Mouse (Mus musculus): ENCODE results near the gene Lrp1.
"Not testable (repeated sequence)": the region's sequence is repeated elsewhere in the genome, so short reads cannot be mapped to it uniquely, and the experiment has no call there.

Lrp1 gene

DNA sequence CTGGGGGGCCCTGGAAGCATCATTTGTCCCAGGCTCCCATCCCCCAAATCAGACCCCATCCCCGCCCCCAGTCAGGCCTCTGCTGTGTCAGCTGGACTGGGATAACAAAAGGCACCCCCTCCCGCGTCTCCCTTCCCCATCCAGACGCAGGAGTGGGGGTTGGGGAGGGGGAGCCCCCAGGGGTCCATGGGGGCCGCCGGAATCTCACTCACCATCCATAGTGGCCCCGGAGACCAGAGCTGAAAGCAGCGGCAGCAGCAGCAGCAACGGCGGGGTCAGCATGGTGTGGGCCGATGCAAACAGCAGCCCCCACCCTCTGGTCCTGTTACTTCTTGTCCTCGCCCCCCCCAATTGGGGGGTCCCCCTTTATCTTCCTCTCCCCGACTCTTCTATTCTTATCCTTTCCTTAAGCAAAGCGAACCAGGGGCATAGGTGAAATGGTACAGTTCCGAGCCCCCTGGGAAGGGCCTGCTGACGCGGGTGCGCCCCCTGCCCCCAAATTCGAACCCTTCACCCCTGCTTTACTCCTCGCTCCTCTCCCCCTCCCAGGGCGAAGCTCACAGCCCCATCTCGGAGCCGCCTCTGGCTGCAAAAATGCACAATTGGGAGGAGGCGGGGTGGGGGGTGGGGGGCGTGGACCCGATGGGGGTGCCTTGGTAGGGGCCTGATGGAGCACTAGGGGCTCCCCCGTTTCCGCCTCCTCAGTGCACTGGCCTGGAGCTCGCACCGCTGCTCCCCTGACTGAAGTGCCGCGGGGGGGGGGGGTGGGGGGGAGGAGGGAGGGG lies at the start of gene Lrp1:
Lrp1 (minus strand) TSS at position 743 of the 785 bp plus-strand sequence.
- no peak for DNase-seq (ENCODE audit: low spot score)

DNA sequence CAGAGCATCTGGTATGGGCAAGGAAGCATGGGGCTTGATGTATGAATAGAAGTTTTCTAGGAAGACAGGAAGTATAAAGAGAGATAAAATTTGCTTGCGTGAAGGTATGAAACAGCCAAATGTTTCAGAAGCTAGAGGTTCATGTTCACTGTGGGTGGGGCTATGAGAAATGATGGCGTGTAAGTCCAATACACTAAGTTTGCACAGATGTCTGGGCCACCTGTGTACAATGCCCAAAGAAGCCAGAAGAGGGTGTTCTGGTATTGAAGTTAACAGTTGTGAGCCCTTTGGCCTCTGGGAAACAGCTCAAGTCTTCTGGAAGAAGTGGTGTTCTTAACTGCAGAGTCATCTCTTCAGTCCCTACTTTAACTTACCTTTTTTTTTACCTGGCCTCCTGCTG lies 49.2 kb upstream of the Lrp1 start:
- DNase-seq (ENCODE audit: low spot score), result no peak

GRCm38 (mm10) chr10:127669170-127669569 lies 48.2 kb upstream of the Lrp1 start:
- no peak for DNase-seq (ENCODE audit: low spot score)

DNA sequence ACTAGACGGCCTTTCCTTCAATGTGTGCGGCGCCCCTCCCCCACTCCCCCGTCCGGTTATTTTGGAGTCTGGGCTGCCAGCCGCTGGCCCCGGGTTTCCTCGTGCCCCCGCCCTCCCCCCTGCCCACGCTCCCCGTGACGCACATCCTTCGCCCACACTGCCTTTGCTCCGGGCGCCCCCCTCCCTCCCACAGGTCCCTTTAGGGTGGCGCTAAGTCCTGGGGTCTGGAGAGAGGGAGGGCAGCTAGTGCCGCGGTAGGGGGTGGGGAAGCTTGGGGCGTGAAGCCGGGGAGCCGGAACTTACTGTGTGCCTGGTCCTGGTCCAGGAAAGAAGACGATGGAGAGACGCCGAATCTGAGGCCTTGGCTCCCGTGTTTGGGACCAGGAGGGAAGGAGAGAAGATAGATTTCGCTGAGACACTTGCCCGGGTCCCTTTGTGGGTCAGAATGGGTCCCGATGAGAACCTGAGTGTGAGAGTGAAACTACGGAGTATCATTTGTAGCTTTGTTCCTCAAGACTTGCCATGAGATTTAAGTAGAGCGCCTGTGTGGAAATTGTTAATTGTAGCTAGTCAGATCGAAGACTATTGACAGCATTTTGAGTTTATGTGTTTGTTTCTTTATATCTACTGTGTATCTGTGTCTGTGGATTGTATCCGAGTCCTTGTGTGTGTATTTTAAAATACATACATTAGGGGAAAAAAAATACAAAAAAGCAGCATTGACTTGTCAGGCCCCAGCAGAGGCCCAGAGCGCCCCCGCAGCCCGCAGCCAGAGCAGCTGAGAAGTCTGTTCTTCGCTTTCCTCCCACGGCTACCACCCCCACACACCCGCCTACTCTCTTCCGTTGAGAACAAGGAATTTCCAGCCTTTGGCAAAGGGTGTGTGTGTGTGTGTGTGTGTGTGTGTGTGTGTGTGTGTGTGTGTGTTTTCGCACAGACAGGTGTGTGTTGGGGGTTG lies 47.4 kb upstream of the Lrp1 start, which contains the start of gene Nab2:
Nab2 (minus strand) TSS at position 476 of the 958 bp plus-strand sequence.
- no peak for DNase-seq (ENCODE audit: low spot score)

- no peak for DNase-seq (ENCODE audit: low spot score)
Observed at GRCm38 (mm10) chr10:127667269-127668092, 46.5 kb upstream of the Lrp1 start.

GRCm38 (mm10) chr10:127666501-127667268 lies 45.7 kb upstream of the Lrp1 start, which contains the start of gene Nemp1:
Gene Nemp1 (plus strand): TSS chr10:127666901.
- DNase-seq (ENCODE audit: low spot score), result no peak

- no peak for DNase-seq (ENCODE audit: low spot score)
Observed at GRCm38 (mm10) chr10:127665366-127666181, 44.6 kb upstream of the Lrp1 start.

DNA sequence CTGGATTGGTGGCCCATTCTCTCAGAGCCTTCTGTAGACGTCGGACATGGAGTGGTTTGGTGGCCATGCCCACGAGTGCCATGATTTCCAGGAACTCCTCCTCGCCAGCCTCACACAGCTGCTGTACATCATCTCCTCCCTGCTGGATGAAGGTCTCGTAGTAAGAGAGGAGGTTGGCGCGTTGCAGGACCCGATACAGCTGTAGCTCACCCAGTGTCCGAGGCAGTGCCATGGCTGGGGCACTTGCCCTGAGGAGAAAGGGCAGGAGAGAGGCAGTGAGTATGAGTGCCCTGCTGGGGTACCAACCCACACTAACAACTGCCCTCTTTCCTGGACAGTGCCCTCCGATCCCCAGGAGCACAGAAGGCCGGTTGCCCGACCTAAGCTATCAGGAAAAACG lies 43.9 kb upstream of the Lrp1 start:
- no peak for DNase-seq (ENCODE audit: low spot score)

- DNase-seq (ENCODE audit: low spot score), result no peak
Observed at GRCm38 (mm10) chr10:127664166-127664565, 43.2 kb upstream of the Lrp1 start.

- no peak for DNase-seq (ENCODE audit: low spot score)
Observed at GRCm38 (mm10) chr10:127663590-127663989, 42.6 kb upstream of the Lrp1 start.

GRCm38 (mm10) chr10:127662666-127663253 lies 41.8 kb upstream of the Lrp1 start:
- no peak for DNase-seq (ENCODE audit: low spot score)

DNA sequence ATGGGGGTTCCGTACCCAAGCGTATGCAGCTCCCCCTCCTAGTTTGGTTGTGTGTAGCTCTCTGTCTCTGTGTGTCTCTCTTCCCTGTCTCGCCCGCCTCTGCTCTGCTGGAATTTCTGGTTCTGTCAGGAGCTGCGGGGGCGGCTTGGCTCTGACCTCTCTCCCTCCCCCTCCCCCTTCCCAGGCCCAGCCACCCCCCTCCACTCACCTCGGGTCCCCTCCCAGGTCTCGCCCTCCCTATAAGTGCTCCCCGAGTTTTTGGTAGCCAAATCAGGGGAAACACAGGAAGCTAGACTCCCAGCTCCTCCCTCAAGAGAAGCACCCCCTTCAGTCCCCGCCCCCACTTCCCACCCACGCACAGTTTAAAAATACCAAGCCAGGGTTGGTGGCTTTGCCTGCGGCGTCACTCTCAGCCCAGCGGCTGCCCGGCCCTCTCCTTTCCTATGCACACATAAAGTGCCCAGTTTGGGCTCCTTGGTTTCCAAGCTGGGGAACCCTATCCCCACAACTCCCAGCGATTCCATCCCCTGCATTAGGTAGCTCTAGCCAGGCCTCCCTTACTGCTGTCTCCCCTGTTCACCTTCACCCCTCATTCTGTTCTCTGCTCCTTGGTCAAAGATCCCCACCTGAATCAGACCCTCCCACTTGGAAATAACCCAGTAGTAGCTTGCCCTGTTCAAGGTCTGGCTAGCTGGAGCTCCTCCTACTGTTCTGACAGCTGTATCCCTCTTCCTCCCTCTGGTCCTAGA lies 41.1 kb upstream of the Lrp1 start:
- DNase-seq (ENCODE audit: low spot score), result no peak

- no peak for DNase-seq (ENCODE audit: low spot score)
Observed at GRCm38 (mm10) chr10:127661291-127661914, 40.5 kb upstream of the Lrp1 start.

- DNase-seq (ENCODE audit: low spot score), result no peak
Observed at GRCm38 (mm10) chr10:127659551-127659950, 38.6 kb upstream of the Lrp1 start.

DNA sequence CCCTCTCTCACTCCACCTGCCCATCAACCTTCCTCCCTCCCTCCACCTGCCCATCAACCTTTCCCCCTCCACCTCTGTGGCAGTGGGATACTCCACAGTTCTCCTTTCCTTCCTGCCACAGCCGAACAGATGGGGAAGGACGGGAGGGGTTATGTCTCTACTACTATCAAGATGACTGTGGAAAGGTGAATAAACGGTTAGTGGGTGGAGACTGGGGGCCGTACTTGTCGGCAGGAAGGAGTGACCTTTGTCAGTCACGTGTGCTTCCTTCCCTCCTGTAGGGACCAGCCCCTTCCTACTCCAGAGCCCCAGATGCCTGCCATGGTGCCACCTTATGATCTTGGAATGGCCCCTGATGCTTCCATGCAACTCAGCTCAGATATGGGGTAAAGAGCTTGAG lies 37.1 kb upstream of the Lrp1 start:
- no peak for DNase-seq (ENCODE audit: low spot score)

- not testable (repeated sequence) for DNase-seq (ENCODE audit: low spot score)
Observed at GRCm38 (mm10) chr10:127657617-127658016, 36.7 kb upstream of the Lrp1 start.

GRCm38 (mm10) chr10:127654970-127655579 lies 34.1 kb upstream of the Lrp1 start:
- no peak for DNase-seq (ENCODE audit: low spot score)
